Mouse (Mus musculus): ENCODE measurements around the gene Tac4.

DNA sequence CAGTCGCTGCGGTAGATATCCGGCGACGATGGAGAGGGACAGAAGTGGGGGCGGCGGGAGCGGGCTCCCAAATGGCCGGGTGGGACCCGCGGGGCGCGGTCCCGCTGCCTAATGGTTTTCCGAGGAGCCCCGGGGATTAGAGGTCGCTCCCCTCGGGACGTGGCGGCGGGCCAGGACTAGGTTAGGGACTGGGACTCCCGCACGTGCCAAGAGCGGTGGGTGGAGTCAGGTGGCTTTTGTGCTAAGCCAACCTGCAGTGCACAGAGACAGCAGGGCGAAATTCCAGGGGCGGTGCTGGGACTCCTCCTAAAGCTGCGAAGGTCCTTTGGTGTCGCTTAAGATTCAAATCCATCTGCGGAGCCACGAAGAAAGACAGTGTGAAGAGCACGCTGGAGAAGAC, 37.9 kb upstream of the Tac4 start:
- TF ChIP-seq HCFC1 (IDR thresholded peaks at IDR 0.05; ENCODE audit: borderline replicate concordance, insufficient read depth, low read length) (no peak), ZNF384 (IDR thresholded peaks at IDR 0.05; ENCODE audit: low read depth, low read length) (no peak)
